Mouse (Mus musculus): Measurements from ENCODE around the gene Plod2. TPM values are rescaled to one million over a fixed set of nuclear protein-coding genes. Genes with fewer than 3 reads are reported as not detected.

Gene Plod2
- polyA plus RNA-seq, 1 experiment from 2014 or later, result 42.1 TPM

- Histone ChIP-seq H3K4me3 (ENCODE audit: low read length) (no peak overlapping the region), H3K4me2 (replicated peaks; ENCODE audit: low read depth, low read length) (no peak overlapping the region), H3K27me3 (ENCODE audit: insufficient read depth, low read length) (no peaks in the 10 kb centered on the region), H3K36me3 (ENCODE audit: insufficient read depth, low read length) (0 out of 2 replicates have a peak, but pooled peaks cover 3% of the 10 kb centered on the region), H3K9me3 (ENCODE audit: low read length) (no peaks in the 10 kb centered on the region), H3K4me1 (ENCODE audit: insufficient read depth, low read length) (0 out of 2 replicates have a peak, but pooled peaks cover 2% of the 10 kb centered on the region), H3K9ac (replicated peaks; ENCODE audit: low read length) (no peak overlapping the region), H3K27ac (ENCODE audit: low read length) (no peak overlapping the region)
- WGBS, result 73% methylated on average over 8 of the region's 8 CpGs
- no peak for ATAC-seq (ENCODE audit: low FRiP score, low TSS enrichment)
Observed at GRCm38 (mm10) chr9:92613206-92613605, 71.2 kb downstream of the Plod2 start.

GRCm38 (mm10) chr9:92616418-92616817 is 74.4 kb downstream of the Plod2 start:
- H3K9ac ChIP-seq (replicated peaks; ENCODE audit: low read length), result no peak overlapping the region
- no peak overlapping the region for H3K4me3 ChIP-seq (ENCODE audit: low read length)
- no peaks in the 10 kb centered on the region for H3K27me3 ChIP-seq (ENCODE audit: insufficient read depth, low read length)
- H3K4me1 ChIP-seq (ENCODE audit: insufficient read depth, low read length), result no peaks in the 10 kb centered on the region
- WGBS, result 88% methylated on average over 2 of the region's 2 CpGs
- H3K27ac ChIP-seq (ENCODE audit: low read length), result no peak overlapping the region
- no peak overlapping the region for H3K4me2 ChIP-seq (replicated peaks; ENCODE audit: low read depth, low read length)
- no peaks in the 10 kb centered on the region for H3K36me3 ChIP-seq (ENCODE audit: insufficient read depth, low read length)
- no peaks in the 10 kb centered on the region for H3K9me3 ChIP-seq (ENCODE audit: low read length)
- no peak for ATAC-seq (ENCODE audit: low FRiP score, low TSS enrichment)

GRCm38 (mm10) chr9:92617376-92617775 is 75.4 kb downstream of the Plod2 start:
- H3K4me3 ChIP-seq (ENCODE audit: low read length), result no peak overlapping the region
- no peaks in the 10 kb centered on the region for H3K9me3 ChIP-seq (ENCODE audit: low read length)
- H3K27me3 ChIP-seq (ENCODE audit: insufficient read depth, low read length), result no peaks in the 10 kb centered on the region
- H3K4me2 ChIP-seq (replicated peaks; ENCODE audit: low read depth, low read length), result no peak overlapping the region
- no peaks in the 10 kb centered on the region for H3K36me3 ChIP-seq (ENCODE audit: insufficient read depth, low read length)
- no peaks in the 10 kb centered on the region for H3K4me1 ChIP-seq (ENCODE audit: insufficient read depth, low read length)
- WGBS, result 79% methylated on average over 2 of the region's 2 CpGs
- no peak for ATAC-seq (ENCODE audit: low FRiP score, low TSS enrichment)
- H3K9ac ChIP-seq (replicated peaks; ENCODE audit: low read length), result no peak overlapping the region
- H3K27ac ChIP-seq (ENCODE audit: low read length), result no peak overlapping the region

- ATAC-seq (ENCODE audit: low FRiP score, low TSS enrichment), result no peak
- H3K9ac ChIP-seq (replicated peaks; ENCODE audit: low read length), result no peak overlapping the region
- no peak overlapping the region for H3K4me2 ChIP-seq (replicated peaks; ENCODE audit: low read depth, low read length)
- 71% methylated on average over 1 of the region's 1 CpGs for WGBS
- H3K4me3 ChIP-seq (ENCODE audit: low read length), result no peak overlapping the region
- no peak overlapping the region for H3K27ac ChIP-seq (ENCODE audit: low read length)
- H3K4me1 ChIP-seq (ENCODE audit: insufficient read depth, low read length), result no peaks in the 10 kb centered on the region
- no peaks in the 10 kb centered on the region for H3K9me3 ChIP-seq (ENCODE audit: low read length)
- no peaks in the 10 kb centered on the region for H3K27me3 ChIP-seq (ENCODE audit: insufficient read depth, low read length)
- H3K36me3 ChIP-seq (ENCODE audit: insufficient read depth, low read length), result no peaks in the 10 kb centered on the region
Observed at GRCm38 (mm10) chr9:92620088-92620487, 78.1 kb downstream of the Plod2 start.

GRCm38 (mm10) chr9:92621246-92621645 is 79.2 kb downstream of the Plod2 start:
- no peak for ATAC-seq (ENCODE audit: low FRiP score, low TSS enrichment)
- Histone ChIP-seq H3K9me3 (ENCODE audit: low read length) (no peaks in the 10 kb centered on the region), H3K4me2 (replicated peaks; ENCODE audit: low read depth, low read length) (no peak overlapping the region), H3K27ac (ENCODE audit: low read length) (no peak overlapping the region), H3K36me3 (ENCODE audit: insufficient read depth, low read length) (no peaks in the 10 kb centered on the region), H3K4me1 (ENCODE audit: insufficient read depth, low read length) (no peaks in the 10 kb centered on the region), H3K27me3 (ENCODE audit: insufficient read depth, low read length) (no peaks in the 10 kb centered on the region), H3K4me3 (ENCODE audit: low read length) (no peak overlapping the region), H3K9ac (replicated peaks; ENCODE audit: low read length) (no peak overlapping the region)
- 71% methylated on average over 3 of the region's 3 CpGs for WGBS

- WGBS, result 62% methylated on average over 2 of the region's 2 CpGs
- no peak overlapping the region for H3K4me2 ChIP-seq (replicated peaks; ENCODE audit: low read depth, low read length)
Observed at GRCm38 (mm10) chr9:92621878-92622282, 79.9 kb downstream of the Plod2 start.

GRCm38 (mm10) chr9:92634792-92635191 is 92.8 kb downstream of the Plod2 start:
- no peak for ATAC-seq (ENCODE audit: low FRiP score, low TSS enrichment)
- Histone ChIP-seq H3K4me2 (replicated peaks; ENCODE audit: low read depth, low read length) (no peak overlapping the region), H3K9me3 (ENCODE audit: low read length) (peaks cover 5% of the 10 kb centered on the region; the same call in 1 of the 2 replicates), H3K27me3 (ENCODE audit: insufficient read depth, low read length) (no peaks in the 10 kb centered on the region), H3K4me3 (ENCODE audit: low read length) (no peak overlapping the region), H3K9ac (replicated peaks; ENCODE audit: low read length) (no peak overlapping the region), H3K27ac (ENCODE audit: low read length) (no peak overlapping the region), H3K36me3 (ENCODE audit: insufficient read depth, low read length) (no peaks in the 10 kb centered on the region), H3K4me1 (ENCODE audit: insufficient read depth, low read length) (no peaks in the 10 kb centered on the region)
- WGBS, result 74% methylated on average over 3 of the region's 3 CpGs

More at GRCm38 (mm10) chr9:92621878-92622282, 79.9 kb downstream of the Plod2 start:
- Histone ChIP-seq H3K4me3 (ENCODE audit: low read length) (no peak overlapping the region), H3K9ac (replicated peaks; ENCODE audit: low read length) (no peak overlapping the region), H3K36me3 (ENCODE audit: insufficient read depth, low read length) (no peaks in the 10 kb centered on the region), H3K4me1 (ENCODE audit: insufficient read depth, low read length) (no peaks in the 10 kb centered on the region), H3K27ac (ENCODE audit: low read length) (no peak overlapping the region), H3K27me3 (ENCODE audit: insufficient read depth, low read length) (no peaks in the 10 kb centered on the region), H3K9me3 (ENCODE audit: low read length) (no peaks in the 10 kb centered on the region)
- no peak for ATAC-seq (ENCODE audit: low FRiP score, low TSS enrichment)

- H3K4me1 ChIP-seq (ENCODE audit: insufficient read depth, low read length), result no peaks in the 10 kb centered on the region
- no peak overlapping the region for H3K9ac ChIP-seq (replicated peaks; ENCODE audit: low read length)
- H3K4me3 ChIP-seq (ENCODE audit: low read length), result no peak overlapping the region
- H3K9me3 ChIP-seq (ENCODE audit: low read length), result no peaks in the 10 kb centered on the region
- no peaks in the 10 kb centered on the region for H3K36me3 ChIP-seq (ENCODE audit: insufficient read depth, low read length)
- H3K27ac ChIP-seq (ENCODE audit: low read length), result no peak overlapping the region
- H3K4me2 ChIP-seq (replicated peaks; ENCODE audit: low read depth, low read length), result no peak overlapping the region
- no peak for ATAC-seq (ENCODE audit: low FRiP score, low TSS enrichment)
- 80% methylated on average over 6 of the region's 6 CpGs for WGBS
- no peaks in the 10 kb centered on the region for H3K27me3 ChIP-seq (ENCODE audit: insufficient read depth, low read length)
Observed at GRCm38 (mm10) chr9:92639200-92639897, 97.3 kb downstream of the Plod2 start.

- Histone ChIP-seq H3K4me2 (replicated peaks; ENCODE audit: low read depth, low read length) (no peak overlapping the region), H3K9me3 (ENCODE audit: low read length) (no peaks in the 10 kb centered on the region), H3K4me1 (ENCODE audit: insufficient read depth, low read length) (no peaks in the 10 kb centered on the region), H3K27ac (ENCODE audit: low read length) (no peak overlapping the region), H3K4me3 (ENCODE audit: low read length) (no peak overlapping the region), H3K9ac (replicated peaks; ENCODE audit: low read length) (no peak overlapping the region), H3K36me3 (ENCODE audit: insufficient read depth, low read length) (no peaks in the 10 kb centered on the region), H3K27me3 (ENCODE audit: insufficient read depth, low read length) (no peaks in the 10 kb centered on the region)
- ATAC-seq (ENCODE audit: low FRiP score, low TSS enrichment), result no peak
- 76% methylated on average over 1 of the region's 1 CpGs for WGBS
Observed at GRCm38 (mm10) chr9:92641717-92642116, 99.7 kb downstream of the Plod2 start.
